Mouse (Mus musculus) CD4-positive helper T cell, adult 2 months (primary cell): ENCODE measurements around the gene Inafm2.
A peak's percentile ranks its signal among the peaks of the same experiment; 100 is the strongest.

Experiments
- DNase-seq: peaks from one replicate; pipeline ENCODE4 v3.0.0-alpha.2; 2012; ENCODE audit warnings: low read depth, missing footprints, low spot score

Inafm2 gene

DNA sequence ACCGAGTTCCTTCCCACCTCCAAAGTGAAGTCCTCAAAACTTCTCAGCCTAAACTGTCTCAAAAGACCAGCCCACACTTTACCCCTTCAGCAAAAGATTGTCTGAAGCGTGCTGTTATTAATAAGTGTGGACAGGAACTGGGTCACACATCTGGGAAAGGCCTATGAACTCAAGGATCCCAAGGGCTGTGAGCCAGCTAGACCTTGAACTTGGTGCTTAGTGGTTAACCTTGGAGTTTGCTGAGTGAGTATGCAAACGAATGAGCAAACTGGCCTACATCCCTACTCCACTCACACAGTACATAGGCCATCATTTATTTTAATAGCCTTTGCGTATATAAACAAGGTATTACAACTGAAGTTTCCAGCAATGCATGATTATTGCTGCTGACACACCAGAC, 20.0 kb upstream of the Inafm2 start:
- no peak for DNase-seq

DNA sequence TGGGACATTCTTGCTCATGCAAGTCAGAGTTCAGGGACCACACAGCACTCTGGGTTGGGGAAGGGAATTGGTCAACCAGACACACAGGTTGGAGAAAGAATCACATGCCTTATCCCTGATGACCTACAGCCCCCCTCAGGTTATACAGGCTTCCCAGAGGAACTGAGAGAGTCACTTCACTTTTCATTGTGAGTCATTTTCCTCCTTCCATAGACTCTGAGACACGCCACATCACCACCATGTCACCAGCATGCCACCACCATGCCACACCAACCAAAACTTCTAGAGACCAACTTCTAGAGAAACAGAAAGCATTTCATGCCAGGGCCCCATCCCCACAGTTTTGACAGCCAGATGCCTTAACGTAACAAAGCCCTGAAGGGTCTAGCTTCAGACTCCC, 18.7 kb upstream of the Inafm2 start:
- DNase-seq = no peak

DNA sequence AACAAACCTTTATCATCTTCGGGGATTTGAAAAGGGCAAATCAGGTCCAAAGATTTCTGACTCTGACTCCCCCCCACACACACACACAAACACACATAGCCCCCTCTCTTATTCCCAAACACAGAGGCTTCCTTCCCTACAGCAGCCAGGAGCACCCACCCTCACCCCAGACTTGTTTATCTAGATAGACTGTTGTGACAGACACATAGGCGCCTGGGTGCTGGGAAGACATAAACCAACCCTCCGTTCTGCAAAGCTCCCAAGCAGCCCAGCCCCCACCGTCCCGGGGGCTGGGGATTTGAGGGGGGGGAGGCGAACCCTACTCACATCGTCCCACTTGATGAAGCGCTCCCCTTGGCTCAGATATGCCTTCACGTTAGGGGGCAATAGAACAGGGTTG, 17.6 kb upstream of the Inafm2 start:
- DNase-seq = no peak

DNA sequence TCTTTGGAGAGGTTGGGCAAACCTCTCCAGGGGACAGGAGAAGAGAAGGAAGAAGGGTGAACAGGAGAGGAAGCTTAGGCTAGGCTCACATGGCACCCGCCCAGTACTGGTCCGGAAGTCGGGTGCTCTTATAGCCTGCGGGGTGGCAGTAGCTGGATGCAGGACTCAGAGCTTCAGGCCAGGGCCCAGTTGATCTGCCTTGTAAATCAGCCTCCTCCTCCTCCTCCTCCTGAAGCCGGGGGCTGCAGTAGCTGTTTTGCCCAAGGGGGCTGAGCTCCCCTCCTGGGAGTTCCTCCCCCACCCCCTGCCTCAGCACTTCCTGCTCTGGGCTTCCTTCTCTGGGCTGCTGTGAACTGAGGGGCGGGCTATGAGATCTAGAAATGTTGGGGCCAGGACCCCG, 17.2 kb upstream of the Inafm2 start, which contains the start of gene Plcb2:
Gene Plcb2, minus strand, starts transcription at position 102 of the 400 bp plus-strand sequence.
- DNase-seq = peak; percentile 59

DNA sequence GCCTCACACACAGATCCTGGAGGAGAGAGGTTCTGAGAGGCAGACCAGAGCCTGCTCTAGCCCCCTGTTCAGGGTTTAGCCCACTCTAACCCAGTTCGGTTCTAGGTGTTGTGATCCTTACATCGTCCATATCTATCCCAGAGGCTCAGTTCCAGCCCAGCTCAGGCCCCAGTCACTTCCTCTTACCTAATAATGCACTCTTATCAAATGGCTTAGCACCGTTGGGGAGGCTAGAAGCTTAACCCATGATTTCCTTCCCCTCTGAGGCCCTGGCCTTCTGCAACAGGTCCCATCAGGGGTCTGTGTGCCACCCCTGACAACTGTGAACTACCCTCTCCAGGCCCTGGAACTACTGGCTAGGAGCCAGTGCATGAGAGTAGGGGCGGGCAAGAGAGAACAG, 16.4 kb upstream of the Inafm2 start:
- DNase-seq = no peak

DNA sequence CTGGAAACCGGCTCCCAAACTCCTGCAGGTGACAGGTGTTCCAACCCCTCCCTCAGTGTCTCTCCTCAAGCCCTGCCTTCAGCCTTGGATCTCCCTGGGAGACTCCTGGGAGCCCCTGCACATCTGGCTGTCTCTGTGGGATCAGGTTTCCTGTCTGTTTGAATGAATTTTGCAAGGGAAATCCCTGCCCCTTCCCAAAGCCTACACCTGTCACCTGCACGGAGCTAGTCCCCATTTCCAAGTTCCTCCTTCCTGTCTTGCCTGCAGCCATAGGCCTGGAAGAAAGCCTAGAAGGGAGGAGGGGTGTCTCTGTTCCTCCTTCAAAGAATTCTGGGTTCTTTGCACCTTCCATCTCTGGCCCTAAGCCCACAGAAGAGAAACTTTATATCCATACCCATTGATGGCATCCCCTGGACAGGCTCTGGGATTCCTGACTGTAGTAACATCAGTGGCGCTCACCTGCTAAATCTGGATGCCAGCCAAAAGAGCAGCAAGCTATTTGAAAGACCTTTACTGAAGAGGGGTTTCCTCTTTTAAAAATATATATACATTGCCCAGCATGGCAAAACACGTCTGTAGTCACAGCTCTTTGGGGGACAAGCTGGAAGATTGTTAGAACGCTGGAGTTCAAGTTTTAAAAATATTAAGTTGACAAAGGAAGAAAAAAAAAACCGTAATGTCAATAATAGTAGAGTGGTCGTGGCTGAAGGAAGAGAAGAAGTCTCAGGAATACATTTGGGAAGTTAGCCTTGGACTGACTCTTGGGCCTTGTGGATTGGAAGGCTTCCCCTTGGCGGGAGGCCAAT, 15.5 kb upstream of the Inafm2 start:
- DNase-seq = no peak

DNA sequence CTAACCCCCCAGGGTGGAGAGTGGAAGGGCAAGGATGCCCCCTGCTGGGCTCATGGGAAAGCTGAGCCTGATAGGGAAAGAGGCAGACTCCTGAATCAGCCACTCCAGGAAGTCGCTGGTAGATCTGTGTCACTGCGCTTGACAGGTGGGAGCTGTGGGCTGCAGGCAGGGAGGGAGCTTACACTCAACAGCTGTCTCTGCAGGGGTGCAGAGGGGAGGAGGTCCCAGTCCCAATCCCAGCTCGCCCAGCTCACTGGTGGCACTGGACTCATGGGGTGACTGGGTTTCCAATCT, 15.0 kb upstream of the Inafm2 start:
- peak; percentile 47 for DNase-seq

DNA sequence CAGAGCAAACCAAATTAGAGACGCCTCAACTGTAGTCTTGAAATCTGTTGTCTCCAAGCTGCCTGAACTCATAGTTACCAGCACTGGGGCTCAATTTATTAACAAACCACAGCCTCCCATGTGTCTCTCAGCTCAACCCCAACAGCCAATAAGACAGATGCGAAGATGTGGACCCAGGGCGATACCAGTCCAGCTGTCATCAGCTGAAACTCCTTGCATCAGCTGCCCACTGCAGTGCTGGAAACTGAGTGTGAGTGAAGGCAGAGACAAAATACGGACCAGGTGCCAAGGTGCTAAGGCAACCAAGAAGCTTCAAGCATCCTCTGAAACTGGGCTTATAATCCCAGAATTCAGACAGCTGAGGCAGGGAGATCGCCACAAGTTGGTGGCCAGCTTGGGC, 13.6 kb upstream of the Inafm2 start:
- no peak for DNase-seq

DNA sequence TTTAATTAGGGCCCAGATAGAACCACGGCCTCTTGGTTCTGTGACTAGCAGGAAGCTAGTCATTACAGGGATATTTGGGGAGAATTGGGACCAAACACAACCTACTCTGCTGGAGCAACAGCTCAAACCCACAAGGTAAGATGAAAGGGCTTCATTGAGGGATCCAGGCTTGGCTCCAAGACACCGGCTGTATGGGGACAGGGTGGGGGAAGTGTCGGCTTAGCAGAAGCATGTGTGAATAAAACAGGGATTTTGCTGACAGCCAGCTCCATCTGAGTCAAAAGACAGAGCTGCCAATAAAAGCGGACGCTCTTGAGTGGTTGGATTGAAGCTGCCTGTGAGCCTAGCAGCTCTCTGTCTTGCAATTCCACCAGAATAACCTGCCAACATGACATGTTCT, 12.2 kb upstream of the Inafm2 start:
- no peak for DNase-seq

DNA sequence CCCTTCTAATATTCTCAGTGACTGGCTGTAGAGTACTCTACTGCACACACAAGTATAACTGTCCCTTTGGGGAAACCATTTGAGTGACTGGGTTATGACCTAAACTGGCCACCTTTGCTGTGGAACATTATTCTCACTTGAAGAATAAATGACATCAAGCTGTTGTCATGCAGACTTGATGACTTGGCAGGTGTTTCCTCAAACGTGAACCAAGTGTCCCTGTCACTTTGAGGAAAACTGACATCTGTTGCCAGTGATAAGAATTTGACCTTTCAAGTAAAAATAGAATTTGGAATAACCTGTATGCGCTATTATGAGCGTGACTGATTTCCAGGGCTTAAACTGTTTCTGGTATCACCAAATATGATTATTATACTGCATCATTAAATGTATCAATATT, 5.2 kb upstream of the Inafm2 start:
- DNase-seq = no peak

DNA sequence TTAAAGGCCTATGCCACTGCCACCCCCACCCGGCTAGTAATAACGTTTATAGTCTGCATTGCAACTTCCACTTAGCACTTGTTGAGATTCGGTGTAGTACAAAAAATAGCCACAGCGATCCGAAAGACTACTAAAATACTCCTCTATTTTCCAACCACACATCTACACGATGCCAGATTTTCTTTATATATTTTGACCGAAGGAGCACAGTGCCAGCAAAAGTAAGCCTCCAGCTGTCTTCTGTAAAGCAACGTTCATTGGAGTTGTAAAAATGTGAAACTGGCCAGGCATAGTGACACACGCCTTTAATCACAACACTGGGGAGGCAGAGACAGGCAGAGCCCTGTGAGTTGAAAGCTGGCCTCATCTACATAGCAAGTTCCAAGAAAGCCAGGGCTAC, 4.4 kb upstream of the Inafm2 start:
- DNase-seq = no peak

DNA sequence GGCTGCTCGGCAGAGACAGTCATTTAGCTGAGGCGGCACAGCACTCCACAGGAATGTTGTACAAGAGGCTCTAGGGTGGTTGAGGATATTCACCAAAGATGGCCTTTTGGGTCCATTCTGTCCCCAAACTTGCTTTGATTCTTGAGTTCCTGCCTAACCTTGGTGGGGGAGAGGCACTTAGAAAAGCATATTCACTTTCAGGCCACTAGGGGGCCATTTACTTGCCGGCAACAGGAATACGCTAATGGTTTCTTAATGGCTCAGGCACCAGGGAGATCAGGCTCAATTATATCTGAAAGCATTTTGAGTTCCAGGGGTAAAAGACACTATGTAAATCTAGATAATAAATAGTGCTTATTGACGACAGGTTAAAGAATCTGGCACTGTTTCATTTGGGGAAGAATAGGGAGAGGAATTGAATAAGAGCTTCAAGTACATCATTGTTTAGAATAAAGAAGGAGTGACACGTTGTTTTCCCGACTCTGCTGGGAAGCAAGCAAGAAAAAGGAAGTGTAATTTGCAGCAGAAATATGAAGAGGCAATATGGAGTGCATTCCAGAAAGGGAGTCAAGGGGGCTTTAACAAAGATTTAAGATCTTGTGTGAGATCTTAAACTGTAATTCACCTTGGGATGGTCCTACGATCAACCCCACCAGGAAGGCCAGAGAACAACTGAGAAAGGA, 2.2 kb upstream of the Inafm2 start:
- DNase-seq = peak; percentile 77

DNA sequence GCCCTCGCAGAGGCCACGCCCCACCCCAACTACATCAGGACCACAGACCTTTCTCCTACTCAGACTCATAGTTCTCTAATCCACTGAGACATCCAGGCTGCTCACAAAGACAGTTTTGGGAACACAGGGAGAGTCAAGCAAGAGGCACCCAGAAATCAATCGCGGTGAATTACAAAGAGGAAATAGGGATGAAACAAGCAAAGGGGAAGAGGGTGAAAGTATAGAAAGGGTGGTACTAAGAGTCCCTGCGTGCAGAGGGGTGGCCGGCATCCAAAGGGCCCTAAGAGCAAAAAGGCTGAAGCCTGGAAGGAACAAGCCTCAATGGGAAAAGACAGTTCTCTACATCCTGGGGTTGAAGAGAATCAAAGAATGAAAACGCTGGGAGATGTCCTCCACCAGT, 937 bp upstream of the Inafm2 start:
- DNase-seq = no peak

DNA sequence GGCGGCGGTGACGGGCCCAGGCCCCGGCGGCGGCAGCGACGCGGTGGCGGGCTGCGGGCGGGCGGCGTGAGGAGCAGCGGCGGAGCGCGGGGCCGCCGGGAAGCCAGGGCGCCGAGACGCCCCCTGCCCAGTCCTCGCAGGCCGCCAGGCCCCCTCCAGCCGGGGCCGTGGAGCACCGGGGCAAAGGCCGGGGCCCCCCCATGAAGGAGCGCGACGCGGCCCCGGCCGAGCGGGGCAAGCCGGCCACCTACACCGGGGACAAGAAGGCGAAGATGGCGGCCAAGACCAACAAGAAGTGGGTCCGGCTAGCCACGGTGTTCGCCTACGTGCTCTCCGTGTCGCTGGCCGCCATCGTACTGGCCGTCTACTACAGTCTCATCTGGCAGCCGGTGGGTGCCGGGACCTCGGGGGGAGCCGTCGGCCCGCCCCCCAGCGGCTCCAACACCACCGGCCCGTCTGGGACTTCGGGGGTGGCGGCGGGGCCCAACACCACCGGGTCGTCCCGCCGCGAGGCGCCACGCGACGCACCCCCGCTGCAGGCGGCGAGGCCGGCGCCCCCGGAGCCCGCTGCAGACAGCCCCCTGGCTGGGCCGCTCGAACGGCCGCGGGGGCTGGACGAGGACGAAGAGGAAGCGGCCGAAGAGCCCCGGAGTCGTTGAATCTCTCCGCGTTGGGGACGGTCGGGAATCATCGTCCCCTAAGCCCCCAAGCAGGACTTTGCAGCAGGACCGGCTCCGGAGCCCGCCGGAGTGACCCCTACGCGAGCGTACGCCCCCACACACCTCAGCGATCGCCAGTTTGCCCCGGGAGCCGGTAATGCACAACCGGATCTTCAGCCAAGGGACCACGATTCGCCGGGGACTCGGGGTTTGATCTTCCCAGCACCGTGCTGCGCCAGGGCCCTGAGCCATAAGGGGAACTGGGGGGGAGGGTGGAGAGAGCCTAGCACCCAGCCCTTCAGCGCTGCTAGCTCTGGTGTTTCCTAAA, 650 bp downstream of the Inafm2 start:
- DNase-seq = peak; percentile 54

DNA sequence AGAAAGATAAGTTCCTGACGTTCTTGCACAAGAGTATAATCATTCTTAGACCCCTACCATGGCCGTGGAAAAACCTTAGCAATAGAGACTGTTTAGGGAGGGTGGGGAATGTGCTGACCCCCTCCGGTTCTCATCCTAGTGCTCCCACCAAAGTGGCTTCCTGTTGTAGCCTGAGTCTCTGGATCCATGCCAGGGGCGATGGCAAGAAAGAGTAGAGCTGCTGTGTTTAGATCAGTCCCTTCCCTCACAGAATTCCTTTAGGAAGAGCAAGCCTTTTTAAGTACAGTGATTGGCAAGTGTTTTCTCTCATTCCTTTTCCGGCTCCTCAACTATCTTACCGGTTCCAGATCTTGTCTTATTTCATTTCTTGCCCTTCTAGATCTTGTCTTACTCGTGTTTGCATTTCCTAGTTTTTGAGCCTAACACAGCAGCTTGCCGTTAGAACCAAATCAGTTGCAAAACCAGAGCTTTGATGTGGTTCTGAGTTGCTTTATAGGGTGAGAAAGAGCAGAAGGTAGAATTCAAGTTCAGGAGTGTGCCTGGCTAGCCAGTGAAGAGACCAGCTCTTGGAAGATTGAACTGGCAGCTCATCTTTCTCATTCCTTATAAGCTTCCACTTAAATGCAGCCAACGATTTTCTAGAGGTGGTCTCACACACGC, 1.9 kb downstream of the Inafm2 start:
- peak; percentile 73 for DNase-seq

DNA sequence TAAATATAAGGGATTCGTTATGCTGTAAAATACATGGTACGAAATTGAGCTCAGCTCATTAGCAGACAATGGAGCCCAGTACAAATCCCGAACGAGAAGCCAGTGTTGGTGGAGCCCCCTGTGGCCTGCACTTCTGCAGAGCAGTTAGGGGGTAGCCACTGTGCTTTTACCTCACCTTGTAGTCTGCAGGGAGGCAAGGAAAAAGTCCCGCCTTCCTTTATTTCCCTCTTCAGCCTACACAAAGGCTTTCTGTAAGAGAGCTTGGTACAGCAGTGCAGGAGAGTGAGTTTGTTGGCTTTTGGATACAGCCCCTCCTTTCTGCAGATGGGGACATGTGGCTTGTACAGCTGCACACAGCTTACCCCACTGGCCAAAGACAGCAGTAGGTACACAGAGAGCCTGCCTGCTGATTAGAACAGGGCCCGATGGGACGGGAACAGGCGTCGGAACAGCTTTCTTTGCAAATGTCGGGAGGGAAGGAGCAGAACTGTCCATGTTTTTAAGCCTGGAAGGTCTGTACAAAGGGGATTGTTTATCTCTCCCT, 3.9 kb downstream of the Inafm2 start:
- no peak for DNase-seq

DNA sequence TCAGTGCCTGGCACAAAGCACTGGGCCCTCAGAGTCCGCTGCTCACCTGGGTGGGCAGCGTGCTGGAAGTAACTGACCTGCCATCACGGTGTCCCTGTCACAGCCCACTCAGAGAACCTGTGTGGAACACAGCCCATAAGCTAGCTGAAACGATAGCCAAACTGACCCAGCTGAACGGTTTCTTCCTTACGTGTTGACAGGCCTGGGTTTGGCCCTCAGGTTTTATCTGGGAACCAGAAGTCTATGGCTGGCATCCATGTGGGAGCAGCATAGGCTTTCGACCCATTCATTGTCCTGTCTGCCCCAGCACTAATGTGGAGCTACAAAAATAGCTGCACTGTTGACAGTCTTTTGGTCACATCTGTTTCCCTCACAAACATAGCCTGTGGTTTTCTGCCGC, 4.9 kb downstream of the Inafm2 start:
- no peak for DNase-seq

DNA sequence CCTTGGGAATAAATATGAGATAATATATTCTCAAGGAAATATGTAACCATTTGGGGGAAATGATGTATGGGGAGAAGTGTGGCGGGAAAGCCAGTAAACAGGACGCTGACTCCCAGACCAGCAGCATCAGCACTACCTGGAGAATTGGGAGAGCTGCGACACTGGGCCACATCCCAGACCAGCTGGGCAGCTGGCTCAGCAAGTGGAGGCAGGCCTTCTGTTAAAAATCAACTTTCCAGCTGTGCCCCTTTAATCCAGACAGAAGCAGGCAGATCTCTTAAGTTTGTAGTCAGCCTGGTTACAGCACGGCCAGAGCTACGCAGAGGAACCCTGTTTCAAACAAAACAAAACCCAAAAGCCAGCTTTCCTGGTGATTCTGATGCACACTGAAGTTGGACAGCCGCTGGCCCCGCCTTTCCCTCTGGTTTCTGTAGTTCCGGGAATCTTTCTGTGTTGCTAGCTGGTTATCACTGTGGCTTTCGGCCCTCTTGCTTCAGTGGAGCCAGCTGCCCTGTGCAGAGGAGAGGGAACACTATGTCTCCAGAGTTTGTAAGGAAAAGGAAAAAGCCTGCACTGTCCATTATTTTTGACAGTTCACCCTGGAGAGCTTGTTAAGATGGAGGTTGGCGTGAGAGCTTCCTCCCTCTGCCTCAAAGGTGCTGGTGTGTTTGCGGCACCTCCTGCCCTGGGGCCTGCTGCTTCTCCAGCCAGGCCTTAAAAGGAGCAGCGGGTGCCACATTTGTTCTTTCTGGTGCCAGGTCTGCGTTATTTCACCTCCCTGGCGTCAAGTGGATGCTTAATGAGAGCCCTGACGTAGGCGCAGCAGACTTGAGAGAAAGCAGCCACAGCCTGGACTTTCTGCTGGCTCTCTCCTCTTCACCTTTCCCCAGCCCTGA, 6.6 kb downstream of the Inafm2 start:
- DNase-seq = no peak

DNA sequence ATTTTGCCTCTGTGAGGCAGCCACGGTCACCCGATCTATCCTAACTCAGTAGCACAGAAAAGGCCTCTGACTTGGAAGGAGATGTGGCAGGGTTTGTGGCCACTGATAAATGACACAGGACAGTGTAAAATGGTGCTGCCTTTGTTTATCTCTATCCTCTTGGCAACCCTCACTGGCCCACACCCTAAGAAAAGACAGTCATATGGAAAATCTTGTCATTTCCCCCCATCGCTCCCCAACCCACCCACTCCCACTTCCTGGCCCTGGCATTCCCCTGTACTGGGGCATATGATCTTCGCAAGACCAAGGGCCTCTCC, 7.2 kb downstream of the Inafm2 start:
- no peak for DNase-seq

DNA sequence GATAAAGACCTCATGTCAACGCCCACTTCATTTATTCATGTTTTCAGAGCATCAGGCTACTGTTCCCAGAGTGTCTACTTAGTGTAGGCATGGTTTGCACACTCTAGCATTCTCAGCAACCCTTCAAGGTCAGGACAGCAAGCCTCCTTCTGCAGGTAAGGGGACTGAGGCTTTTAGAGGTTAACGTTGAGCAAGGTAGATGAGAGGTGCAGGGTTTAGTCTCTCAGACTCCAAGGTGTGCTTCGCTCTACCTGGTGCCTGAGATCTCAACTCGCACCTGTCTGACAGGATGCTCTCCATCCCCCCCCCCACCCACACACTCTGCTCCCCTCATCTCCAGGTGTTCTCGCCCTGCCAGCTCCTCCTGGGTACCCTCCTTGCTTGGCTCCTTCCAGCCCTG, 8.6 kb downstream of the Inafm2 start:
- DNase-seq = no peak

DNA sequence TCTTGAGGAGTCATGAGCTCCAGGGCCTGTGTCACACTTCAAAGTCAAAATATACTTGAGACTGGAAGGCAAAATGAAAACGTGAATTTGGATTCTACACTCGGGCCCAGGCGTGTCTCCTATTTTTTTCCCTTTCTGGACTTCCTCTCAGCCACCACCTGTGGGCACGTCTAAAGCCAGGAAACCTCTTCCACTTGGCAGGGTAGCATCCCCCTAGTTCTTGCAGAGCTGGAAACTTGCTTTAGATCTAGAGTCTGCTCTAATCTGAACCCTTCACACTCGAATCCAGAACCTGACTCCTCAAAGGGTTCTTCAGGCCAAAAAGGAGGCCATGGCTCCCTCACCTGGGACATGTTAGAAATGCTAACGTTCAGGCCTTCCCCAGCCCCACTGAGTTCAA, 9.8 kb downstream of the Inafm2 start:
- DNase-seq = no peak
